In the genomic region with DNA sequence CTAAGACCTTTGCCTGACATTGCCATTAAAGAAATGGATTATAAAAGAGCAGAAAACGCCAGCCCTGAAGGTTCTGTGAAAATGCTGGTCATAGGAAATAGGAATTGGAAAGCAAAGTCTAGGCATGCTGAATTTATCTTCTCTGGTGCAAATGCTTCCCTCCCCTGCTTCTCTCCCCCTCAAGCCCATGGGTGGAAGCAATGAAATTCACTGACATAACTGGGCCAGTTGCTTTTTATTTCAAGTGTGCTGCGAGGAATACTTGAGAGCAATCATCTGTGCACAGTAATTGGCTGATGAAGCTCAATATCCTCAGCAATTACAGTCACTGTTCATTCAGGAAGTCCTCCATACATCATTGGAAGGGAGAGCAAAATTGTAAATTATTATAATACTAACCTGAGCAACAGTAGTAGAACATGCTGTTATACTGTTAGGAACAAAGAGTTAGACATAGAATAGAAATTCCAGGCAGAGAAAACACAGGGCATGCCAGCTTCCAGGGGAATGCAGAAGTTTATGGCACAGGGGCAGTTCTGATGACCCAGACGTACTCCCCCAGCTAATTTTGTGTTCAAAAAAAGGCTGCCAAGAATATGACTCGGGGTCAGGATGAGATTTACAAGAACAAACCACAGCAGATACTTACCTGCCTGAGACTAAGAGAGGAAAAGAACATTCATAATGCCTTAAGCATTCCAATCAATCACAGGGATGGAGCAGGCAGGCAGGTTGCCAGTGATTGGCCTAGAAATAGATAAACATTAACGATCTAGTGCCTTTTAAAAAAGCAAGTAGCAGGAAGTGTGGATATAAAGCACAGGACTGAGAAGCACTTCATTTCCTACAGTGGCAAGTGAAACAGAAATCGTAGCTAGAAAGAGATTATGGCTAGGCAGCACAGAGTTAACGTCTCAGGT, we compare ENCODE assay signal across 17 mouse cellular contexts.
DNase-seq lines count a peak whose midpoint lies in the region; ATAC-seq and TF ChIP-seq lines count a peak whose summit lies in the region.
"Had no signal": no experiment of that assay in that cellular context is flagged by ENCODE, and none has a peak within 500 bp of the region (broad histone marks: within the 10 kb centered on the region; RNA-seq: fewer than 3 reads in every experiment).

No protein-coding gene starts in this region.

- TF ChIP-seq POLR2A in brain, embryonic 14.5 days (IDR thresholded peaks at IDR 0.05; ENCODE audit: borderline replicate concordance, extremely low read depth, insufficient read depth, insufficient read length, poor library complexity, severe bottlenecking): no peak

- WGBS in heart, postnatal 0 days: 29% methylated on average over 7 of the region's 7 CpGs
- 51% methylated on average over 7 of the region's 7 CpGs for WGBS in heart, embryonic 10.5 days

- no peaks in the 10 kb centered on the region for H3K27me3 ChIP-seq in heart, postnatal 0 days (ENCODE audit: control insufficient read depth, insufficient read depth, low read length)
- no peaks in the 10 kb centered on the region for H3K27me3 ChIP-seq in heart, embryonic 10.5 days (ENCODE audit: insufficient read depth, poor library complexity, severe bottlenecking)
- H3K27me3 ChIP-seq: CH12.LX; forebrain, embryonic 12.5 days; limb, embryonic 13.5 days; lung, embryonic 15.5 days; midbrain, embryonic 12.5 days had no signal

- no peak overlapping the region for H3K9ac ChIP-seq in heart, postnatal 0 days (replicated peaks; ENCODE audit: low read depth, low read length)
- H3K9ac ChIP-seq: forebrain, embryonic 12.5 days; limb, embryonic 13.5 days; lung, embryonic 15.5 days; midbrain, embryonic 12.5 days had no signal

- no peak for DNase-seq in heart, postnatal 0 days (ENCODE audit: low spot score)
- no peak for DNase-seq in heart, embryonic 10.5 days (ENCODE audit: low spot score)
- peak; percentile 19 for DNase-seq in Muller cell, postnatal 12 days (ENCODE audit: inconsistent ontology term)
- peak; percentile 59 for DNase-seq in brain, embryonic 14.5 days (ENCODE audit: low read depth)
- peak; percentile 40 to 72 for DNase-seq in kidney, postnatal 25 days
- no peak for DNase-seq in ovary, adult 18-20 months (ENCODE audit: low spot score)
- DNase-seq in thymus, postnatal 36 days: no peak
- no peak for DNase-seq in cerebellum, postnatal 10 days
- DNase-seq: adrenal gland, postnatal 25 days; cerebellum, adult 11-12 months; heart, adult 18-20 months; thymus, adult 18-20 months had no signal

- peaks cover 4% of the 10 kb centered on the region; the same call in 1 of the 2 replicates for H3K4me1 ChIP-seq in heart, postnatal 0 days (ENCODE audit: control insufficient read depth, insufficient read depth)
- no peaks in the 10 kb centered on the region for H3K4me1 ChIP-seq in heart, embryonic 10.5 days
- H3K4me1 ChIP-seq: forebrain, embryonic 12.5 days; midbrain, embryonic 12.5 days had no signal

- no peak overlapping the region for H3K4me2 ChIP-seq in heart, postnatal 0 days (ENCODE audit: low read depth, low read length)
- H3K4me2 ChIP-seq: forebrain, embryonic 12.5 days; limb, embryonic 13.5 days; lung, embryonic 15.5 days; midbrain, embryonic 12.5 days had no signal

- peak overlapping the region; percentile 18 for H3K27ac ChIP-seq in heart, postnatal 0 days (ENCODE audit: low read depth)
- H3K27ac ChIP-seq in heart, embryonic 10.5 days: no peak overlapping the region
- H3K27ac ChIP-seq: forebrain, embryonic 12.5 days; limb, embryonic 13.5 days; lung, embryonic 15.5 days; midbrain, embryonic 12.5 days had no signal

- no peak overlapping the region for H3K4me3 ChIP-seq in heart, postnatal 0 days (ENCODE audit: low read depth, low read length)
- H3K4me3 ChIP-seq in heart, embryonic 10.5 days: no peak overlapping the region
- H3K4me3 ChIP-seq: forebrain, embryonic 12.5 days; limb, embryonic 13.5 days; lung, embryonic 15.5 days; midbrain, embryonic 12.5 days had no signal

- no peak for ATAC-seq in heart, postnatal 0 days (ENCODE audit: insufficient read depth, low read depth)

- no peak for TF ChIP-seq CTCF in heart, postnatal 0 days (IDR thresholded peaks at IDR 0.05; ENCODE audit: low read depth)
- no peak for TF ChIP-seq CTCF in brain, embryonic 14.5 days (IDR thresholded peaks at IDR 0.05; ENCODE audit: borderline replicate concordance, extremely low read depth, insufficient read depth, insufficient read length)

- no peaks in the 10 kb centered on the region for H3K36me3 ChIP-seq in heart, postnatal 0 days (replicated peaks; ENCODE audit: control insufficient read depth, insufficient read depth, low read length)
- no peaks in the 10 kb centered on the region for H3K36me3 ChIP-seq in heart, embryonic 10.5 days
- H3K36me3 ChIP-seq: forebrain, embryonic 12.5 days; limb, embryonic 13.5 days; lung, embryonic 15.5 days; midbrain, embryonic 12.5 days had no signal

- TF ChIP-seq EP300 in heart, postnatal 0 days (IDR thresholded peaks at IDR 0.05; ENCODE audit: low read depth): no peak

- no peaks in the 10 kb centered on the region for H3K9me3 ChIP-seq in heart, postnatal 0 days (replicated peaks; ENCODE audit: control insufficient read depth, low read length)
- H3K9me3 ChIP-seq in heart, embryonic 10.5 days: no peaks in the 10 kb centered on the region
- H3K9me3 ChIP-seq: forebrain, embryonic 12.5 days; limb, embryonic 13.5 days; lung, embryonic 15.5 days; midbrain, embryonic 12.5 days had no signal

Comparison
In these comparisons a context has a peak if more than half of its experiments do, and no peak if none do; other contexts are left out.
1. DNase-seq: peak in Muller cell, postnatal 12 days (single experiment), brain, embryonic 14.5 days (single experiment) and kidney, postnatal 25 days (2 of 2); none in heart, postnatal 0 days (single experiment), heart, embryonic 10.5 days (single experiment), ovary, adult 18-20 months (single experiment), thymus, postnatal 36 days (0 of 2) and cerebellum, postnatal 10 days (0 of 2).